Mouse (Mus musculus): ENCODE results near the gene Tnfaip6. TPM values are rescaled to one million over a fixed set of nuclear protein-coding genes. Genes with fewer than 3 reads are reported as not detected.

Gene Tnfaip6
- polyA plus RNA-seq, 1 experiment, result not detected

DNA sequence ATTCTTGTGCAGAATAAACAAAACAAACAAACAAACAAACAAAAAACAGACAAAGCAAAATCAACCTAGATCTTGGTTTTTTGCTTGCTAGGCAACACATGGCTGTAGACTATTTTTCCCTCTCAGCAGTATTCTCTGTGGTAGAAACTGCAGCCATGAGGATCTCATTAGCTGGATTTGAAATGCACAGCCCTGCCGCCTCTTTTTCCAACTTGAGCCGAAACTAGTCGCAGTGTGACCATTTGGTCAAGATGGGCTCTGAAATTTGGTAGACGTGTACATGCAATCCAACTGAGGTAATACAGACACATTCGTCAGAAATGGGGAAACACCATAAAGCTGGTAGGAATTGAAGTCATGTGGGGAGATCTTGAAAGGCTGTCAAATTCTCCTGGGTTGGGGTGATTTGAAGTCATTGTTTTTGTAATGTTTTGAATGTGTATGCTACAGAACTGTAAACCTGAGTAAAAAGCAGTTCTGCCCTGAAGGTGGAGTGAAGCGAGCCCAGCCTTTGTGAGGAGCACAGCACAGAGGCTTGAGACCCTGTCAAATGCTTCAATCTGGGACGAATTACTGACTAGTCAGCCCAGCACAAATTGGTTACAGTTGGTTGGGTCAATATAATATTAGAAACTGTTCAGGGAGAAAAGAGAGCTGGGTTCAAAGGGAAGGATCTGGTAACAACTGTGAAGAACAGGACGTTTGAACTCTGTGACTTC, 1.4 kb downstream of the Tnfaip6 start:
- TF ChIP-seq POLR2A (IDR thresholded peaks at IDR 0.05; ENCODE audit: borderline replicate concordance, control insufficient read depth, low read depth, low read length) (no peak), CTCF (IDR thresholded peaks at IDR 0.05; ENCODE audit: control insufficient read depth, insufficient read depth, low read length) (no peak)
- Histone ChIP-seq H3K4me1 (ENCODE audit: control insufficient read depth, insufficient read depth, low read length) (no peaks in the 10 kb centered on the region; the same call in 1 of the 2 replicates), H3K4me3 (replicated peaks; ENCODE audit: control insufficient read depth, low read depth, low read length) (no peak overlapping the region), H3K27ac (ENCODE audit: control insufficient read depth, insufficient read depth, low read depth, low read length, poor library complexity) (no peak overlapping the region)
- 66% methylated on average over 8 of the region's 8 CpGs for WGBS

DNA sequence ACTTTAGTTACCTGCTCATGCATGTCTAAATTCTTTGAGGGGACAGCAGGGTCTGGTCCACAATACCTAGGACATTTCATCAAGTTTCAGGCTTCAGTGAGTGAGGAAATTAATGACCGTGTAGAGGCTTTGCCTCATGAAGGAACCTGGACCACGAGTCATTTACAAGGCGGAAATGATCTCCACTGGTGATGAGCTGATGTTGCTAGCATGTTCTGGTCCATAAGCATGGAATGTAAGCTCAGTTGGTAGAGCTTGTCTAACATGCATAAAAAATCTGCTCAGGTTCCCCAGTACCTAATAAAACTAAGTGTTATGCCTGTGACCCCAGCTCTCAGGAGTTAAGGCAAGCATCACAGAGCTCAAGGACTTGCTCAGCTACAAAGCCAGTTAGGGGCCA, 4.3 kb downstream of the Tnfaip6 start:
- WGBS, result 76% methylated on average over 3 of the region's 3 CpGs
- H3K4me3 ChIP-seq (replicated peaks; ENCODE audit: control insufficient read depth, low read depth, low read length), result no peak overlapping the region
- no peak overlapping the region for H3K27ac ChIP-seq (ENCODE audit: control insufficient read depth, insufficient read depth, low read depth, low read length, poor library complexity)
- no peaks in the 10 kb centered on the region for H3K4me1 ChIP-seq (ENCODE audit: control insufficient read depth, insufficient read depth, low read length)
- TF ChIP-seq CTCF (IDR thresholded peaks at IDR 0.05; ENCODE audit: control insufficient read depth, insufficient read depth, low read length) (no peak), POLR2A (IDR thresholded peaks at IDR 0.05; ENCODE audit: borderline replicate concordance, control insufficient read depth, low read depth, low read length) (no peak)

DNA sequence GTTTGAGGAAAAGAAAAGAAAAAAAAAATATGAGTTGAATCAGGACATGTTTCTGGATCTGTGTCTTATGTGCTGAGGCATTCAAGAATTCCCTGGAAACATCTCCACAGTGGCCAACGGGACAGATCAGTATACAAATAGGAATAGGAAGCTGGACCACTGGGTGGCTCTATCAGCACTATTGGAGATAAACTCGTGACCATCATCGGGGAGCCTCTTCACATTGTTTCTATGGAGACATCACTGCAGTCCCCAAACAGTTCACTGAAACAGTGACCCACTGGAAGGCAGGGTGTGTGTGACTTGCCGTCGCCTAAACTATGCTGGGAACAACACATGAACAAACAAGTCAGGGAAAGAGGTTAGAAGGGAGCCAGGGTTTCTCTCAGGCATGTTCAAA, 4.9 kb downstream of the Tnfaip6 start:
- Histone ChIP-seq H3K4me3 (replicated peaks; ENCODE audit: control insufficient read depth, low read depth, low read length) (no peak overlapping the region), H3K4me1 (ENCODE audit: control insufficient read depth, insufficient read depth, low read length) (no peaks in the 10 kb centered on the region), H3K27ac (ENCODE audit: control insufficient read depth, insufficient read depth, low read depth, low read length, poor library complexity) (no peak overlapping the region)
- 81% methylated on average over 5 of the region's 5 CpGs for WGBS
- TF ChIP-seq CTCF (IDR thresholded peaks at IDR 0.05; ENCODE audit: control insufficient read depth, insufficient read depth, low read length), result no peak
- TF ChIP-seq POLR2A (IDR thresholded peaks at IDR 0.05; ENCODE audit: borderline replicate concordance, control insufficient read depth, low read depth, low read length), result no peak

DNA sequence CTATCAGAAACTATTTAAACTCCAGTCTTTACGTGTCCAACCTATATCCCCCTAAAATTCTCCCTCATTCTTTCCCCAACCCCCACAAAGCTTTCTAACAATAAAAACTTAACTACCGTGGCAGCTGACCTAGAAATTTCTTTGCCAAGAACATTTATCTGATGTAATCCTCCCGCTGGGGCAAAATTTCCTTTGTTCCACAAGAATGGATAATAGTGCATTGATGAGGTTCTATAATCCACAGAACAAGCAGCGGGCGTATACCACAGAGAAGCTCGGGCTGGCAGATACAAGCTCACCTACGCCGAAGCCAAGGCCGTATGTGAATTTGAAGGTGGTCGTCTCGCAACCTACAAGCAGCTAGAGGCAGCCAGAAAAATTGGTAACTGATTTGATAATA, 5.7 kb downstream of the Tnfaip6 start:
- 82% methylated on average over 11 of the region's 11 CpGs for whole genome bisulfite sequencing

DNA sequence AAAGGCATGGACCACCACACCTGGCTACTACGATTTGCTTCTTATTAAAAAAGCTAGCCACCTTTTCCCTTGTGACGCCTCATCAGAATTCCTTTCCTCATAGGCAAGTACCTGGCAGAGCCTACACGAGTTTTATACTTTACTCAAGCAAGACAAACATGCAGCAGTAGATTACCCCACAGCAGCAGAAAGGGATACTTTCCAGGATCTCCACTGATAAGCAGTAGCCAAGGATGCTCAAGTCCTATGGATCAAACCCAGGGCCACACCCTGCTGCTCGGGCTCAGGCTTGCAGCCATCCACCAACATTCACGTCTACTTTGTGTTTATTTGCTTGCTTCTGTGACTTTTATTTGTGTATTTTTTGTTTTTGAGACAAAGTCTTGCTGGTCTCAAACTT, 8.2 kb downstream of the Tnfaip6 start:
- Histone ChIP-seq H3K27ac (ENCODE audit: control insufficient read depth, insufficient read depth, low read depth, low read length, poor library complexity) (no peak overlapping the region), H3K4me1 (ENCODE audit: control insufficient read depth, insufficient read depth, low read length) (no peaks in the 10 kb centered on the region), H3K4me3 (replicated peaks; ENCODE audit: control insufficient read depth, low read depth, low read length) (no peak overlapping the region)
- TF ChIP-seq CTCF (IDR thresholded peaks at IDR 0.05; ENCODE audit: control insufficient read depth, insufficient read depth, low read length) (no peak), POLR2A (IDR thresholded peaks at IDR 0.05; ENCODE audit: borderline replicate concordance, control insufficient read depth, low read depth, low read length) (no peak)
- 77% methylated on average over 5 of the region's 5 CpGs for WGBS

More for the DNA sequence above, 5.7 kb downstream of the Tnfaip6 start:
- Histone ChIP-seq H3K4me1 (ENCODE audit: control insufficient read depth, insufficient read depth, low read length) (no peaks in the 10 kb centered on the region), H3K27ac (ENCODE audit: control insufficient read depth, insufficient read depth, low read depth, low read length, poor library complexity) (no peak overlapping the region), H3K4me3 (replicated peaks; ENCODE audit: control insufficient read depth, low read depth, low read length) (no peak overlapping the region)
- TF ChIP-seq CTCF (IDR thresholded peaks at IDR 0.05; ENCODE audit: control insufficient read depth, insufficient read depth, low read length) (no peak), POLR2A (IDR thresholded peaks at IDR 0.05; ENCODE audit: borderline replicate concordance, control insufficient read depth, low read depth, low read length) (no peak)

DNA sequence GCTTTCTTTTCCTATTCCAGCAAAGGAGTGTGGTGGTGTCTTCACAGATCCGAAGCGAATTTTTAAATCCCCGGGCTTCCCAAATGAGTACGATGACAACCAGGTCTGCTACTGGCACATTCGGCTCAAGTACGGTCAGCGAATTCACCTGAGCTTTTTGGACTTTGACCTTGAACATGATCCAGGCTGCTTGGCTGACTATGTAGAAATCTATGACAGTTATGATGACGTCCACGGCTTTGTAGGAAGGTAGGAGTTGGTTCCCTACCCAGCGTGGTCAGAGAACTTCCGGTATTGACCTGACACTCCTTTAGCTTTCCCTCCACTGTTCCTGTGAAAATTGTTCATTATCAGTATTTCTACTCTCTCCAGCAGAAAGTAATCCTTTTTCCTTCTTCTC, 13.0 kb downstream of the Tnfaip6 start:
- no peak for TF ChIP-seq POLR2A (IDR thresholded peaks at IDR 0.05; ENCODE audit: borderline replicate concordance, control insufficient read depth, low read depth, low read length)
- no peak overlapping the region for H3K27ac ChIP-seq (ENCODE audit: control insufficient read depth, insufficient read depth, low read depth, low read length, poor library complexity)
- WGBS, result 80% methylated on average over 11 of the region's 11 CpGs
- H3K4me3 ChIP-seq (replicated peaks; ENCODE audit: control insufficient read depth, low read depth, low read length), result no peak overlapping the region
- H3K4me1 ChIP-seq (ENCODE audit: control insufficient read depth, insufficient read depth, low read length), result no peaks in the 10 kb centered on the region

DNA sequence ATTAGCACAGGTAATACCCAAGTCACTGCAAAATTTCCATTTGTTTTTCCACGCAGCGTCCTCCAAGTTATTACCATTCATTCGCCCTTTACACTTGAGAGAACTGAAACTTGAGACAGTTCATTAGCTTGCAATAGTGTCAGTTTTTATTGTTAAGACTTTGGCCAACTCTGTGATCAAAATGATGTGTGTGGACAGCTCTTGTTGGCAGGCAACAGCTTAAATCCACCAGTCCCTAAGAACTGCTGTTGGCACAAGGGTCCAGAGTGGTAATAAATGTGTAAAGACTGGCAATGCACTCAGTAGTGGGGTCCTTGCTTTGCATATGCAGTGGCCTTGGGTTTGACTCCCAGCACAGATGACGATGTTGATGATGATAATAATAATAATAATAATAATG, 14.5 kb downstream of the Tnfaip6 start:
- Histone ChIP-seq H3K4me1 (ENCODE audit: control insufficient read depth, insufficient read depth, low read length) (no peaks in the 10 kb centered on the region), H3K27ac (ENCODE audit: control insufficient read depth, insufficient read depth, low read depth, low read length, poor library complexity) (no peak overlapping the region), H3K4me3 (replicated peaks; ENCODE audit: control insufficient read depth, low read depth, low read length) (no peak overlapping the region)
- TF ChIP-seq CTCF (IDR thresholded peaks at IDR 0.05; ENCODE audit: control insufficient read depth, insufficient read depth, low read length) (no peak), POLR2A (IDR thresholded peaks at IDR 0.05; ENCODE audit: borderline replicate concordance, control insufficient read depth, low read depth, low read length) (no peak)
- 78% methylated on average over 4 of the region's 4 CpGs for WGBS

DNA sequence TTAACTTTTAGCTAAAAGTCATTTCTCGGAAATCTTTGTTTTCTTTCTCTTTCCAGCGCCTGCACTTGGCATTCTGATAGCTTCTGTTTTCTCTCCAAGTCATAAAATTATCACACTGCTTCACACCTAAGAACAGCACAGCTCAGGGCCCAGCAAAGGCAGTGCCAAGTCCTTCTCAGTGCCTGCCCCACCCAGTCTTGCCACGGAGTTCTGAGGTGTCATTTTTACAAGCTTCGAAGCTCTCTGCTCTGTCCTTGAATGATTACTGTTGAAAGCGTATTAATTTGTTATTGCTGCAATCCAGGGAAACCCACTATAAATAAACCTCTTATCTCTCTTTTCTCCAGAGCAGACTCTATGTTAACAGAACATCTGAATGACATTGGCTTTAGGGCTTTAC, 15.7 kb downstream of the Tnfaip6 start:
- 61% methylated on average over 5 of the region's 5 CpGs for WGBS
- no peaks in the 10 kb centered on the region for H3K4me1 ChIP-seq (ENCODE audit: control insufficient read depth, insufficient read depth, low read length)

DNA sequence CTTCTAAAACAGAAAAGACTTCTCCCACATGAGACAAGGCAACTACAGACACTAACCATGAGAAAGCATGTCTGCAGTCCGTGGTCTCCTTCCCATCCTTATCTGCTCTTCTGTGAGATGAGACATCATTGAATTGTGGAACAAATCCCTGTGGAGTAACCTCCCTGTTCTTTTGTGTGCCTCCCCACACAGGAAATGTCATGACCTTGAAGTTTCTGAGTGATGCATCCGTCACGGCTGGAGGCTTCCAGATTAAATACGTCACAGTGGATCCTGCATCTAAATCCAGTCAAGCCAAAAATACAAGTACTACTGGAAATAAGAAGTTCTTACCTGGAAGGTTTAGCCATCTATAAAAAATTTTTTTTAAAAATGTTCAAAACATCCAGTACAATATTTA, 17.8 kb downstream of the Tnfaip6 start:
- Histone ChIP-seq H3K4me3 (replicated peaks; ENCODE audit: control insufficient read depth, low read depth, low read length) (no peak overlapping the region), H3K4me1 (ENCODE audit: control insufficient read depth, insufficient read depth, low read length) (no peaks in the 10 kb centered on the region), H3K27ac (ENCODE audit: control insufficient read depth, insufficient read depth, low read depth, low read length, poor library complexity) (no peak overlapping the region)
- WGBS, result 81% methylated on average over 4 of the region's 4 CpGs
- no peak for TF ChIP-seq POLR2A (IDR thresholded peaks at IDR 0.05; ENCODE audit: borderline replicate concordance, control insufficient read depth, low read depth, low read length)
- TF ChIP-seq CTCF (IDR thresholded peaks at IDR 0.05; ENCODE audit: control insufficient read depth, insufficient read depth, low read length), result no peak

More for the DNA sequence above, 15.7 kb downstream of the Tnfaip6 start:
- no peak for TF ChIP-seq CTCF (IDR thresholded peaks at IDR 0.05; ENCODE audit: control insufficient read depth, insufficient read depth, low read length)
- TF ChIP-seq POLR2A (IDR thresholded peaks at IDR 0.05; ENCODE audit: borderline replicate concordance, control insufficient read depth, low read depth, low read length), result no peak
- H3K27ac ChIP-seq (ENCODE audit: control insufficient read depth, insufficient read depth, low read depth, low read length, poor library complexity), result no peak overlapping the region
- no peak overlapping the region for H3K4me3 ChIP-seq (replicated peaks; ENCODE audit: control insufficient read depth, low read depth, low read length)

Measured in bone marrow, adult 2 months (tissue).